Mouse (Mus musculus) gonadal fat pad, adult 2 months (tissue): ENCODE data around the gene Krtap1-5. TPM values are rescaled to one million over a fixed set of nuclear protein-coding genes. Genes with fewer than 3 reads are reported as not detected.
"Not testable (repeated sequence)": the region's sequence is repeated elsewhere in the genome, so short reads cannot be mapped to it uniquely, and the experiment has no call there.

Experiments
- DNase-seq: peaks from one replicate; pipeline ENCODE4 v3.0.0-alpha.2; 2012; ENCODE audit warnings: low read depth
- polyA plus RNA-seq: library from polyadenylated mRNA; depleted of rRNA; stranded (reverse); fragments of >200 nt; gene quantifications from 2 replicates; pipeline ENCODE4 v1.2.3, GENCODE M21; 2012; rRNA removed

Krtap1-5 gene
- not detected in 2 replicates for polyA plus RNA-seq

- no peak for DNase-seq
These were observed at the start of gene Krtap1-5 for GRCm38 (mm10) chr11:99580636-99581035. Krtap1-5 (minus strand) TSS chr11:99581016.

- no peak for DNase-seq
These were observed 47.3 kb upstream of the Krtap1-5 start, which contains the start of gene Krtap4-1 for GRCm38 (mm10) chr11:99628138-99628537. Krtap4-1 (minus strand) TSS chr11:99628238.

GRCm38 (mm10) chr11:99620335-99620734, 39.5 kb upstream of the Krtap1-5 start, which contains the start of gene Gm11562:
Gm11562 (minus strand) TSS chr11:99620435.
- no peak for DNase-seq

GRCm38 (mm10) chr11:99614796-99615363, 34.1 kb upstream of the Krtap1-5 start, which contains the start of gene Krtap2-4:
Krtap2-4 (minus strand) TSS chr11:99614846.
- DNase-seq = no peak

- DNase-seq = not testable (repeated sequence)
These were observed 29.3 kb upstream of the Krtap1-5 start, which contains the start of gene Gm11937 for GRCm38 (mm10) chr11:99610089-99610488. Gm11937 (minus strand) TSS chr11:99610189.

- no peak for DNase-seq
These were observed 28.3 kb upstream of the Krtap1-5 start for GRCm38 (mm10) chr11:99609126-99609525.

GRCm38 (mm10) chr11:99603208-99603607, 22.4 kb upstream of the Krtap1-5 start, which contains the start of gene Gm11938:
Gm11938 (minus strand) TSS chr11:99603308.
- not testable (repeated sequence) for DNase-seq

GRCm38 (mm10) chr11:99597742-99598141, 16.9 kb upstream of the Krtap1-5 start, which contains the start of gene Krtap9-3:
Krtap9-3 (minus strand) TSS chr11:99598105.
- not testable (repeated sequence) for DNase-seq

- no peak for DNase-seq
These were observed 10.2 kb upstream of the Krtap1-5 start, which contains the start of gene Krtap1-3 for GRCm38 (mm10) chr11:99590981-99591380. Krtap1-3 (minus strand) TSS chr11:99591339.

GRCm38 (mm10) chr11:99585096-99585495, 4.3 kb upstream of the Krtap1-5 start:
- no peak for DNase-seq

GRCm38 (mm10) chr11:99583245-99583704, 2.5 kb upstream of the Krtap1-5 start, which contains the start of gene Krtap1-4:
Krtap1-4 (minus strand) TSS chr11:99583654.
- DNase-seq = no peak

GRCm38 (mm10) chr11:99581564-99581963, 748 bp upstream of the Krtap1-5 start:
- DNase-seq = no peak

GRCm38 (mm10) chr11:99581051-99581450, 235 bp upstream of the Krtap1-5 start:
- DNase-seq = no peak

- peak; percentile 2 for DNase-seq
These were observed 6.7 kb downstream of the Krtap1-5 start for GRCm38 (mm10) chr11:99574106-99574505.

- no peak for DNase-seq
These were observed 7.7 kb downstream of the Krtap1-5 start for GRCm38 (mm10) chr11:99573164-99573563.

- DNase-seq = no peak
These were observed 14.3 kb downstream of the Krtap1-5 start, which contains the start of gene Krtap3-1 for GRCm38 (mm10) chr11:99566530-99566929. Krtap3-1 (minus strand) TSS chr11:99566630.

GRCm38 (mm10) chr11:99562580-99562979, 18.2 kb downstream of the Krtap1-5 start:
- no peak for DNase-seq

- no peak for DNase-seq
These were observed 21.4 kb downstream of the Krtap1-5 start, which contains the start of gene Gm11939 for GRCm38 (mm10) chr11:99559366-99559765. Gm11939 (minus strand) TSS chr11:99559466.

GRCm38 (mm10) chr11:99557976-99558745, 22.7 kb downstream of the Krtap1-5 start:
- no peak for DNase-seq

GRCm38 (mm10) chr11:99556753-99557152, 24.1 kb downstream of the Krtap1-5 start, which contains the start of gene Krtap3-2:
Krtap3-2 (minus strand) TSS chr11:99556853.
- DNase-seq = no peak

- DNase-seq = no peak
These were observed 24.6 kb downstream of the Krtap1-5 start for GRCm38 (mm10) chr11:99556195-99556594.

- DNase-seq = no peak
These were observed 30.1 kb downstream of the Krtap1-5 start, which contains the start of gene Krtap3-3 for GRCm38 (mm10) chr11:99550765-99551164. Krtap3-3 (minus strand) TSS chr11:99550865.
